Mouse (Mus musculus): ENCODE data around the gene Gpr141.

DNA sequence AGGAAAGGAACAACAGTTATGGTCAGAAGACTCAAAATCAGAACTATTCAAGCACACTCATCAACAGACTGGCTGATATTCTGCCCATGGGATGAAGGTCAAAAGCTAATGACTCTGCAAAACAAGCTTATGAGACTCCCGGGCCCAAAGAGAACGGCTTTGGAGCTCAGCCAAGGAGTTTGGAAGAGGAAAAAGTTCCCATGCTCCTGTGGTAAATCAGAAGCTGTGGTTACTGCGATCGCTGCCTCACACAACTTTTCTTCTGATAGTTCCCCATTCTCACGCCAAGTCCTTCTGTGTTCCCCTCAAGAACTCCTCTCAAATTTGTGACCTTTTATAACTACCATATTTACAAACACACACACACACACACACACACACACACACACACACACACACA is 105.1 kb downstream of the Gpr141 start:
- no peak for TF ChIP-seq POLR2A (IDR thresholded peaks at IDR 0.05; ENCODE audit: control insufficient read depth in 1 of 2, insufficient read depth in 1 of 2, low read depth in 1 of 2, low read length in 2 of 2, poor library complexity in 1 of 2)
- no peak for TF ChIP-seq RCOR1 (IDR thresholded peaks at IDR 0.05; ENCODE audit: low read depth, low read length)
- no peak for TF ChIP-seq TCF12 (IDR thresholded peaks at IDR 0.05; ENCODE audit: low read depth, low read length)
- no peak for TF ChIP-seq ZNF384 (IDR thresholded peaks at IDR 0.05; ENCODE audit: low read depth, low read length)
- no peak for TF ChIP-seq CTCF (IDR thresholded peaks at IDR 0.05 in 2 of 3, conservative IDR thresholded peaks at IDR 0.05 in 1 of 3; ENCODE audit: control insufficient read depth in 1 of 3, insufficient read depth in 1 of 3, low read depth in 2 of 3, low read length in 3 of 3, poor library complexity in 1 of 3, severe bottlenecking in 1 of 3)
- no peak for TF ChIP-seq CHD2 (IDR thresholded peaks at IDR 0.05; ENCODE audit: low read length)
- TF ChIP-seq ZC3H11A (IDR thresholded peaks at IDR 0.05; ENCODE audit: low read depth, low read length): no peak
- TF ChIP-seq UBTF (IDR thresholded peaks at IDR 0.05; ENCODE audit: borderline replicate concordance, insufficient read depth, low read depth, low read length): no peak
- no peak for TF ChIP-seq TAL1 (IDR thresholded peaks at IDR 0.05; ENCODE audit: low read length)
- TF ChIP-seq ZKSCAN1 (IDR thresholded peaks at IDR 0.05; ENCODE audit: low read depth, low read length): no peak

Measured in MEL (cell line).